Mouse (Mus musculus): ENCODE results near the gene Fabp1.

- TF ChIP-seq GATA1 (IDR thresholded peaks at IDR 0.05; ENCODE audit: borderline replicate concordance, low read length) (no peak), CTCF (IDR thresholded peaks at IDR 0.05; ENCODE audit: low read depth, low read length) (no peak), POLR2AphosphoS5 (IDR thresholded peaks at IDR 0.05; ENCODE audit: insufficient replicate concordance, low read depth, low read length) (no peak)
These were observed 6.4 kb upstream of the Fabp1 start for GRCm38 (mm10) chr6:71193151-71193740.

Measured in G1E (cell line).